Mouse (Mus musculus) small intestine, adult 2 months (tissue): ENCODE results near the gene Sephs1.

Source experiments
- CTCF ChIP-seq: fragments of 200-500 bp; IDR thresholded peaks from 2 replicates; pipeline ENCODE4 v1.5.1; 2012; ENCODE audit warnings: low read depth, mild to moderate bottlenecking, control low read depth, inconsistent platforms, low read length, moderate library complexity, mixed read lengths; ENCODE audit not compliant: insufficient replicate concordance, insufficient read length; ENCODE audit errors: extremely low read depth
- POLR2A ChIP-seq: fragments of 200-500 bp; IDR thresholded peaks from 2 replicates; pipeline ENCODE4 v1.6.1; 2012; ENCODE audit warnings: low read depth, mild to moderate bottlenecking, control low read depth, inconsistent platforms, low read length, moderate library complexity

- TF ChIP-seq CTCF: no peak
- TF ChIP-seq POLR2A: no peak
These were observed 6.3 kb upstream of the Sephs1 start for GRCm38 (mm10) chr2:4875090-4875489.
